Mouse (Mus musculus): ENCODE measurements around the gene Tmem163. TPM values are rescaled to one million over a fixed set of nuclear protein-coding genes. Genes with fewer than 3 reads are reported as not detected.

The Tmem163 gene
- not detected for total RNA-seq (2021)
- long read RNA-seq, experiment 1: 0 reads
- long read RNA-seq, experiment 2: 0 reads

DNA sequence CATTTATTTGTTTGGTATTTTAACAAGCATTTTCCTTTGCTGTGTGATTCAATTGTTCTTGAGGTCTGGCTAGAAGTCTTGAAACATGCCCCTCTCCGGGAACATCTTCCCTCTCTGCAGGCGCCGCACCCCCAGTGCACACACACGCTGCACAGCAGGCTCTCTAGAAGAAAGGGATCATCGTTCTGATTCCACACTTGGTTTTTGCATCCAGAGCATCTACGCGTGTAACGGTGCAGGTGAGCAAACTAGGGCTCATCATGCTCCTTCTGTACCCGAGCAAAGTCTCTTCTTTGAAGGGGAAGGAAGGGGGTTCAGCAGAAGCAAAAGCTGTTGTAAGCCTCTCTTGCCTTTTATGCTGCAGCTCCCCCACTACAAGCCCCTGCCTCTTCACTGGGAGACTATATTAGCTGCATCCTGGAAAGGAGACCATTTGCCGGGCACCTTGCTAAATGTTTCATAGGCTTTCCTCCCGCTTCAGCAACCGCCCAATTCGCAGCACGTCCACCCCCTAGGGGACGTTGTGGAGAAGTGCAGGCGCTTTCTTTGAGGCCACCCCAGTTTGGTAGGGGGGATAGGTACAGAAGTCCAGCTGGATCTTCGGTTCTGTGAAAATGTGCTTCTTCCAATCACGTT, at the start of gene Tmem163:
Tmem163 (minus strand) TSS at position 51 of the 636 bp plus-strand sequence.
- peak; percentile 2 for DNase-seq (ENCODE audit: low spot score)

- DNase-seq (ENCODE audit: low spot score): no peak
Measured at GRCm38 (mm10) chr1:127729096-127729495, 49.7 kb upstream of the Tmem163 start, which contains the start of gene Acmsd. TSS of gene Acmsd (plus strand) at chr1:127729413.

GRCm38 (mm10) chr1:127723596-127723995, 44.2 kb upstream of the Tmem163 start:
- DNase-seq (ENCODE audit: low spot score): no peak

GRCm38 (mm10) chr1:127718290-127718689, 38.9 kb upstream of the Tmem163 start:
- DNase-seq (ENCODE audit: low spot score): no peak

DNA sequence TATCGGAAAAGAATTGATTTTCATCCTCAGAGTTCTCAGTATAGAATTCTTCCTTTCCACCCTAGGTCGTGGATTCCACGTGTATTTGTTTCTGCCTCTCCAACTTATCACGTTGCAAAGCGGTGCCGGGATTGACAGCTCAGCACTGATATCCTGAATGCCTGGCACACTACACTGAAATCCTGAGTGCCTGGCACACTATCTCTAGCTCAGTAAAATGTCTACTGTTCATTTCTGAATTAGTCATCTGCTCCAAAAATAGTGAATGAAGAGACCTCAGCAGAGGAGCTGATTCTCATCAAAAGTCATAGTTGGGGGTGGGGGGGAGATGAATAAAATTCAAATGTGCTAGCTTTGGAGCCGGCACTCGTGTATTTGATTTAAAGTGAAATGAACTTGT, 37.1 kb upstream of the Tmem163 start:
- no peak for DNase-seq (ENCODE audit: low spot score)

DNA sequence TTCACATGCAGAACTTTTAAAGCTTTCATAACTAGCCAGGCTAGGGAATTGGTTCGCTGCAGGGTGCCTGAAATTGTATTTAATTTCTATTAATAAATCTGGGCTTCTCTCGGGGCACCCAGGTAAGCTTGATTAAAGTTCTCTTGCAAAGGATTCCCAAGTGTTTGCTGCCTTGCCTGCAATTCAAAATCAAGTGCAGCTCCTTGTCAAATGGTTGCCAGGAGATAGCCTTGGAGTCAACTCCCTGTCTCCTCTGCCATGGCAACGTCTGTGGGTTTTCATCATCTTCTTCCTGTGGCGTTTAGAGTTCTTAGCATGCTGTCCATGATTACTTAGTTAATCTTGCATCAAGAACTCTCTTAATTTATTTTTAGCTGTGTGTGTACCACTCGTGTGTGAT, 26.9 kb upstream of the Tmem163 start:
- no peak for DNase-seq (ENCODE audit: low spot score)

GRCm38 (mm10) chr1:127702187-127702586, 22.8 kb upstream of the Tmem163 start:
- no peak for DNase-seq (ENCODE audit: low spot score)

DNA sequence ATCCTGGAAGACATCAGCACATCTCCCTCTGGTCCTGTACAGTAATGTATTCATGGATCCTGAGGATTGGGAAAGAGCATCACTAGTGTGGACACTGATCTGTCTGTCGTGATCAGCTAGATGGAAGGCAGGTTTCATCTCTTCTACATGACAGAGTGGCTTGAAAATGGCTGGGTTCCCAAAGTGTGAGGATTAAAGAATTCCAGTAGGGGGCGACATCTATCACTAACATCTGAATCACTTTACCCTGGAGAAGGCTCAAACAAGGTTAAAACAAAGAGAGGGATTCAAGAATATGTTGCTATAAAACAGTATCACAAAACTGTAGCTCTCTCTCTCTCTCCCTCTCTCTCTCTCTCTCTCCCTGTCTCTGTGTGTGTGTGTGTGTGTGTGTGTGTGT, 17.2 kb upstream of the Tmem163 start:
- DNase-seq (ENCODE audit: low spot score): no peak

GRCm38 (mm10) chr1:127677661-127678580, 1.4 kb downstream of the Tmem163 start:
- DNase-seq (ENCODE audit: low spot score): no peak

DNA sequence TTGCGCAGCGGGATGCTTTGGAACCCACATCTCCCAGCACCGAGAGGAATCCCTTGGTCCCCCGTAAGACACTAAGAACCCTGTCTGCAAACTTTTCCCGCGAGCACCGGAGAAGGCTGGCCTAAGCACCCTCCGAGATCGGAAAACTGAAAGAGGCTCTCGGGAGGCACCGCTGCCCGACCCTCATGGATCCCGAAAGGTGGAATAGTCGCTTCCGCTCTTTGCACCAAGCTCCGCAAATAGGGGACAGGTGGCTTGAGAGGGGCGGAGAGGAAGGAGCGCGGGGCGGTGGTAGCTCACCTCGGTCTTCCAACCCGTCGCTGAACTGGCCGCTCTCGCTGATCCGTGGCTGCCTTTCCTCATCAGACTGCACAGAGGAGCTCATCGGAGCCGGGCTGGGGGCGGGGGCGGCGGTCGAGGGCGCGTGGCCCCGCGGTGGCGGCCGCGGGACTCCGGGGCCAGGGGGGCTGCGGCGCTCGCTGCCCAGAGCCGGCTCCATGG, 2.2 kb downstream of the Tmem163 start:
- DNase-seq (ENCODE audit: low spot score): no peak

GRCm38 (mm10) chr1:127676516-127677099, 2.7 kb downstream of the Tmem163 start:
- no peak for DNase-seq (ENCODE audit: low spot score)

GRCm38 (mm10) chr1:127676116-127676515, 3.2 kb downstream of the Tmem163 start:
- DNase-seq (ENCODE audit: low spot score): no peak

GRCm38 (mm10) chr1:127675253-127675652, 4.1 kb downstream of the Tmem163 start:
- no peak for DNase-seq (ENCODE audit: low spot score)

DNA sequence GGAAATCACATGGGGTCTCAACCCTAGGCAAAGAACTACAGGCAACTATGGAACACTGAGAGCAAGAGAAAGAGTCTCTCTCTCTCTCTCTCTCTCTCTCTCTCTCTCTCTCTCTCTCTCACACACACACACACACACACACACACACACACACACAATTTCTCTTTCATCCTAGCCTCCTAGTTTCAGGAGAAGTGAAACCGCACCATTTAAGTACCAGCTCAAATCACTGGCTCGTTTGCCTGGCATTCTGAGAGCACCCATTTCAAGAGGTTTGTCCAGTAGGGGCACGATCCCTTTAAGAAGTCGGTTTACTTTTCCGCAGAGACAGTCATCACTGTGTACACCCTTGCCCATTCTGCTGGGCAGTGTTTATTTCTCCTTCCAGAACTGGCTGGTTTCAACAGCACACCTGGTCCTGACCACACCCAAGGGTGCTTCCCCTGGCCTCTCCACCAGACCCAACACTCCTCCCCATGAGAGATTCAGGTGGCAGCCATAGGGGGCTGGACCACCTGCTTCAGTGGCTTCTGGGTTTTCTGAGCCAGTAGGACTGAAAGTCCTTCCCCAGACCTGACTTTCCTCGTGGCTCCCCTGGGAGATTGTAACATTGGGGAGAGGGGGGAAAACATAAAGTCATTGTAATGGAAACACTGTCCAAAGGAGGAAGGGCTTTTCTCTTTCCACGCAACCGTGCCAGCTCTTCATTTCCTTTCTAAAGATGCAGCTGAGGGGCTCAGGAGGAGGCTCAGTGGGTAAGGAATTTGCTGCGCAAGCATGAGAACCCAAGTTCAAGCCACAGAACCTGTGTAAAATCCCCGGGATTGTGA, 5.9 kb downstream of the Tmem163 start:
- DNase-seq (ENCODE audit: low spot score): no peak

DNA sequence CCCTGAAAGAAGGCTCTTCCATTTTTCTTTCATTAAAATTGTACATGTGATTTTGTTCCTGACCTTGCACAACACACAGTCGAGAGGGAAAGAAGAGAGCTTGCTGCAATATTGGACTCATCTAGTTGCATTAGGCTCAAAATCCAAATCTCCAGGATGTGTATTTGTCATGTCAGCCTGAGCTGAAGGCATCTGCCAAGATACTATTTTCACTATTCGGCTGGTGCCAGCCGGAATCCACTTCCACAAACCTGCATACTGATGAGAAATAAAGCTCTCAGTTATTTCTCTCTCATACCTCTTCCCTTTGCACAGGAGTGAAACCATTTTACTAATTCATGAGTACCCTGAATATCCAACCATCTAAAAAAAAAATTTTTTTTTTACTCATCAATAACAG, 11.2 kb downstream of the Tmem163 start:
- no peak for DNase-seq (ENCODE audit: low spot score)

- DNase-seq (ENCODE audit: low spot score): no peak
Measured at GRCm38 (mm10) chr1:127667110-127667860, 12.1 kb downstream of the Tmem163 start.

DNA sequence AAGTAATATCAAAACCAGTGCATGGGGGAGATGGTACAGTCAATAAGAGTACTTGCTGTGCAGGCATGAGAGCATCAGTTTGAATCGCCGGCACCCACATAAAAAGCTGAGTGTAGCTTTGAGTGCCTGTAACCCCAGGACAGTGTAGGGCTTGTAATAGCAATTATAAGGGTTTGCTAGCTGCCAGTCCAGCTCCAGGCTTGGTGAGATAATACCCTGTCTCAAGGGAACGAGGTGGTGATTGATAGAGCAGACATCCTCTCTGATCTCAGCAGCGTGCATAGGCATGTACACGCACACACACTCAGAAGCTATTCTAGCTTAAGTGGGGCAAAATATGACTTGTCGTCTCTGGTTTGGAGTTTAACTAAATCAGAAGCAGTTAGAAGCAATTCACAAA, 13.1 kb downstream of the Tmem163 start:
- DNase-seq (ENCODE audit: low spot score): no peak

DNA sequence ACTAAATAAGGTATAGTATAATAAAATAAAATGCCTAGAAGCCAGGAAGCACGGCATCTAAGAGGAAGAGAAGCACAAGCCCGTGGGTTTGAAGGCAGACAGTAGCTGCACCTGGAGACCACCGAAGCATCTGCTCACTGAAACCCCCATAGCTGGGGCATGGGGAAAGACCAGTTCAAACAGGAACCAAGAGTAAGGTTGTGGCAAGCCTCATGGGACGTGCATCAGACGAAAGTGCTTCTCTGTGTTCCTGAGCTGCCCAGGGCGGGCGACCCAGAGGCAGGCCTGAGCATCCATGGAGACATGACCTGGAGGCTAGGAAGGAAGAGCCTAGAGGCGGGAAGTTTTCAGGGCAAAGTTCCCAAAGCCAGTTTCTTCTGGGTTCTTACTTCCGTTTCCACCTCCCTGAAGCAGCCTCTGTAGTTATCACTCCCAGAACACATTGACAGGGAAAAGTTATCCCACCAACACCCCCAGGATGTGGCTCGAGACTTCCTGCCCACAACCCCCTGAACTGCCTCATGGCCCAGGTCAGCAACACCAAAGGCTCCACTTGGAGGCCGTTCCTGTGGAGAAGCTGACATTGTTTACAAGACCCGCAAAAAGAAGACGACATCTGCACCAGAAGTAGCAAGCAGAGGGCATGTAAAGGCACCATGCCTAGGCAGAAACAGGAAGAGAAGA, 16.8 kb downstream of the Tmem163 start:
- no peak for DNase-seq (ENCODE audit: low spot score)

- no peak for DNase-seq (ENCODE audit: low spot score)
Measured at GRCm38 (mm10) chr1:127661118-127662012, 18.0 kb downstream of the Tmem163 start.
